Mouse (Mus musculus): ENCODE data around the gene Ctnna3. TPM values are rescaled to one million over a fixed set of nuclear protein-coding genes. Genes with fewer than 3 reads are reported as not detected.

Ctnna3 gene
- polyA plus RNA-seq, 1 experiment, result 0.17 TPM

DNA sequence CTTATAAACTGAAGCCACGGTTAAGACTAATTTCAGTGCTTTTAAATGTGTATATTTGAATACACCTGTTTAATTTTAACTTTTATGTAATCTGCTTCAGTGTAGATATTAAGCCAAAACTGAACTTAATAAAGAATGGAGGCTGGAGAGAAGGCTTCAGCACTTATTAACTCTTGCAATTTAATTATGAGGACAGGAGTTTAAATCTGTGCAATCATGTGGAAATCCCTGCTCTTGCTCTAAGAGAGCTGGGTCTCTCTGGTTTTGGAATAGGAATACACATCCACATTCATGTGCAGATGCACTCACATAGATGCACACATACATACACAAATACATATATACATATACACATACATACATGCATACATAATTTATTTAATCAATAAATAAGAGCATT lies 1468.8 kb downstream of the Ctnna3 start:
- no peak overlapping the region for H3ac ChIP-seq (ENCODE audit: control insufficient read depth, insufficient read length)
- H3K79me2 ChIP-seq (ENCODE audit: control insufficient read depth, insufficient read depth), result no peaks in the 10 kb centered on the region
- H3K4me2 ChIP-seq (ENCODE audit: low read depth), result no peak overlapping the region
- H3K36me3 ChIP-seq (ENCODE audit: control insufficient read depth, insufficient read depth), result no peaks in the 10 kb centered on the region
- H3K27me3 ChIP-seq (ENCODE audit: control insufficient read depth, insufficient read depth, insufficient read length), result no peaks in the 10 kb centered on the region
- TF ChIP-seq MAX (IDR thresholded peaks at IDR 0.05; ENCODE audit: low read depth), result no peak
- TF ChIP-seq TCF12 (IDR thresholded peaks at IDR 0.05; ENCODE audit: insufficient read depth, poor library complexity, severe bottlenecking), result no peak
- no peak for TF ChIP-seq POLR2A (IDR thresholded peaks at IDR 0.05; ENCODE audit: insufficient read length, low read depth)
- TF ChIP-seq CEBPB (IDR thresholded peaks at IDR 0.05; ENCODE audit: insufficient read depth, poor library complexity, severe bottlenecking), result no peak
- TF ChIP-seq SRF (IDR thresholded peaks at IDR 0.05; ENCODE audit: control insufficient read depth, insufficient read length, low read depth), result no peak
- TF ChIP-seq MYOD1 (IDR thresholded peaks at IDR 0.05; ENCODE audit: control insufficient read depth in 1 of 3, insufficient read length in 2 of 3, low read depth in 2 of 3), result no peak
- TF ChIP-seq TCF3 (IDR thresholded peaks at IDR 0.05; ENCODE audit: insufficient read length, low read depth), result no peak
- TF ChIP-seq MYOG (IDR thresholded peaks at IDR 0.05; ENCODE audit: control insufficient read depth in 1 of 3, insufficient read depth in 1 of 3, insufficient read length in 2 of 3, low read depth in 2 of 3), result no peak
- TF ChIP-seq REST (IDR thresholded peaks at IDR 0.05; ENCODE audit: insufficient read depth, insufficient read length), result no peak
- no peak for TF ChIP-seq USF1 (IDR thresholded peaks at IDR 0.05; ENCODE audit: low read depth)
- TF ChIP-seq POLR2AphosphoS2 (IDR thresholded peaks at IDR 0.05; ENCODE audit: insufficient read length, low read depth), result no peak
- H3K4me3 ChIP-seq, result no peak overlapping the region

DNA sequence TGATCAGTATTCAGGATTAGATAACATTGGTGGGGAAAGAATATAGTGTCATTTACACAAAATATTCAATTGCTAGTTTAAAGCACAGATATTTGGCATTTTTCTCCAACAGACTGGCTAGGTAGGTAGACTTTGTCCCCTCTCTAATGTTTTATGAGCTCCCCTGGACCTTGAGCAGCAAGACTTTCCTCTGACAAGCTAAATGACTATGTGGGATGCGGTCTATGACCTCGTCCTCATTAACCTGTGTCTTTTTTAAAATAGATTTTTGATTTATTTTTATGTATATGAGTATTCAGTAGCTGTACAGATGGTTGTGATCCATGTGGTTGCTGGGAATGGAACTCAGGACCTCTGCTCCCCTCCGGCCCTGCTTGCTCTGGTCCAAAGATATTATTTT lies 1471.8 kb downstream of the Ctnna3 start:
- H3ac ChIP-seq (ENCODE audit: control insufficient read depth, insufficient read length), result no peak overlapping the region
- no peaks in the 10 kb centered on the region for H3K79me2 ChIP-seq (ENCODE audit: control insufficient read depth, insufficient read depth)
- no peaks in the 10 kb centered on the region for H3K27me3 ChIP-seq (ENCODE audit: control insufficient read depth, insufficient read depth, insufficient read length)
- H3K36me3 ChIP-seq (ENCODE audit: control insufficient read depth, insufficient read depth), result no peaks in the 10 kb centered on the region
- H3K4me2 ChIP-seq (ENCODE audit: low read depth), result no peak overlapping the region
- H3K4me3 ChIP-seq, result no peak overlapping the region
- TF ChIP-seq MAX (IDR thresholded peaks at IDR 0.05; ENCODE audit: low read depth), result no peak
- no peak for TF ChIP-seq REST (IDR thresholded peaks at IDR 0.05; ENCODE audit: insufficient read depth, insufficient read length)
- no peak for TF ChIP-seq TCF12 (IDR thresholded peaks at IDR 0.05; ENCODE audit: insufficient read depth, poor library complexity, severe bottlenecking)
- TF ChIP-seq CEBPB (IDR thresholded peaks at IDR 0.05; ENCODE audit: insufficient read depth, poor library complexity, severe bottlenecking), result no peak
- no peak for TF ChIP-seq USF1 (IDR thresholded peaks at IDR 0.05; ENCODE audit: low read depth)
- no peak for TF ChIP-seq POLR2AphosphoS2 (IDR thresholded peaks at IDR 0.05; ENCODE audit: insufficient read length, low read depth)

DNA sequence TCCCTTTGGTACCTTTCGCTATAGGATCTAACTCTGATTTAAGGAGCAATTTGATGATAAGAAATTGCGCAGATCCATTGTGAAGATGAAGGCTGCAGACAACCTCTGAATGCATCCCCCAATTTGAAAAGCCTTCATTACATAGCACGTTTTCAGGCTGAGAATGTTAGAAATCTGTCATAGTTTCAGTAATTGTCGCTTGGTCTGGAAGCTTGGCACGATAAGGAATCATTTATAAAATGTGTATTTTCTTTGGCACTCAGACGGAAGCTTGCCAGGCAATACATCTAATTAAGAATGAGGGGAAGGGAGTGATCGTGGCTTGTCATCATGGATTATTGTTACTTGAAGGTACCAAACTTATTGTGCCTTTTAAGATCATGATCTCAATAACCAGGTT lies 1511.1 kb downstream of the Ctnna3 start:
- H3K36me3 ChIP-seq (ENCODE audit: control insufficient read depth, insufficient read depth), result no peaks in the 10 kb centered on the region
- H3K4me2 ChIP-seq (ENCODE audit: low read depth), result no peak overlapping the region
- no peak overlapping the region for H3K4me3 ChIP-seq
- H3K79me2 ChIP-seq (ENCODE audit: control insufficient read depth, insufficient read depth), result no peaks in the 10 kb centered on the region
- TF ChIP-seq SRF (IDR thresholded peaks at IDR 0.05; ENCODE audit: control insufficient read depth, insufficient read length, low read depth) (no peak), TCF12 (IDR thresholded peaks at IDR 0.05; ENCODE audit: insufficient read depth, poor library complexity, severe bottlenecking) (no peak), TCF3 (IDR thresholded peaks at IDR 0.05; ENCODE audit: insufficient read length, low read depth) (no peak), MYOG (IDR thresholded peaks at IDR 0.05; ENCODE audit: control insufficient read depth in 1 of 3, insufficient read depth in 1 of 3, insufficient read length in 2 of 3, low read depth in 2 of 3) (no peak), USF1 (IDR thresholded peaks at IDR 0.05; ENCODE audit: low read depth) (no peak), E2F4 (IDR thresholded peaks at IDR 0.05; ENCODE audit: insufficient read depth) (no peak), REST (IDR thresholded peaks at IDR 0.05; ENCODE audit: insufficient read depth, insufficient read length) (no peak), MAX (IDR thresholded peaks at IDR 0.05; ENCODE audit: low read depth) (no peak), CEBPB (IDR thresholded peaks at IDR 0.05; ENCODE audit: insufficient read depth, poor library complexity, severe bottlenecking) (no peak)
- H3K27me3 ChIP-seq (ENCODE audit: control insufficient read depth, insufficient read depth, insufficient read length), result no peaks in the 10 kb centered on the region
- no peak overlapping the region for H3ac ChIP-seq (ENCODE audit: control insufficient read depth, insufficient read length)

DNA sequence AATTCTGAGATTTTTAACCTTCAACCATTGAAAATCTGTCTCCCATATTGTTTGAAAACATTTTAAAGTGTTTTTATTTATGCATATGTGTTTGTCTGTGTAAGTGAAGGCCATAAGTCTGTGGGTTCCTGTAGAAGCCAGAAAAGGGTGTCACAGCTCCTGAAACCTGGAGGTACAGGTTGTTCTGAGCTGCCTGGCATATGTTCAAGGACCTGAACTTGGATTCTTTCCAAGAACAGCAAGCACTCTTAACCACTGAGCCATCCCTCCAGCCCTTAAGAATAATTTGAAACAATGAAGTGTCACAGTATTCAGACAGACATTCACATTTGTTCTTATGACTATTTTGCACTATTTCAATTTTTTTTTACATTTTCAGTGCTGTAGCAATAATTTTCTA lies 1528.5 kb downstream of the Ctnna3 start:
- Histone ChIP-seq H3K79me2 (ENCODE audit: control insufficient read depth, insufficient read depth) (no peaks in the 10 kb centered on the region), H3K27me3 (ENCODE audit: control insufficient read depth, insufficient read depth, insufficient read length) (no peaks in the 10 kb centered on the region), H3K4me2 (ENCODE audit: low read depth) (no peak overlapping the region), H3ac (ENCODE audit: control insufficient read depth, insufficient read length) (no peak overlapping the region), H3K4me3 (no peak overlapping the region), H3K36me3 (ENCODE audit: control insufficient read depth, insufficient read depth) (no peaks in the 10 kb centered on the region)
- TF ChIP-seq MAX (IDR thresholded peaks at IDR 0.05; ENCODE audit: low read depth) (no peak), TCF12 (IDR thresholded peaks at IDR 0.05; ENCODE audit: insufficient read depth, poor library complexity, severe bottlenecking) (no peak), SRF (IDR thresholded peaks at IDR 0.05; ENCODE audit: control insufficient read depth, insufficient read length, low read depth) (no peak), POLR2AphosphoS2 (IDR thresholded peaks at IDR 0.05; ENCODE audit: insufficient read length, low read depth) (no peak), CEBPB (IDR thresholded peaks at IDR 0.05; ENCODE audit: insufficient read depth, poor library complexity, severe bottlenecking) (no peak), E2F4 (IDR thresholded peaks at IDR 0.05; ENCODE audit: insufficient read depth) (no peak), USF1 (IDR thresholded peaks at IDR 0.05; ENCODE audit: low read depth) (no peak), POLR2A (IDR thresholded peaks at IDR 0.05; ENCODE audit: insufficient read length, low read depth) (no peak), REST (IDR thresholded peaks at IDR 0.05; ENCODE audit: insufficient read depth, insufficient read length) (no peak), TCF3 (IDR thresholded peaks at IDR 0.05; ENCODE audit: insufficient read length, low read depth) (no peak), MYOD1 (IDR thresholded peaks at IDR 0.05; ENCODE audit: control insufficient read depth in 1 of 3, insufficient read length in 2 of 3, low read depth in 2 of 3) (no peak)

DNA sequence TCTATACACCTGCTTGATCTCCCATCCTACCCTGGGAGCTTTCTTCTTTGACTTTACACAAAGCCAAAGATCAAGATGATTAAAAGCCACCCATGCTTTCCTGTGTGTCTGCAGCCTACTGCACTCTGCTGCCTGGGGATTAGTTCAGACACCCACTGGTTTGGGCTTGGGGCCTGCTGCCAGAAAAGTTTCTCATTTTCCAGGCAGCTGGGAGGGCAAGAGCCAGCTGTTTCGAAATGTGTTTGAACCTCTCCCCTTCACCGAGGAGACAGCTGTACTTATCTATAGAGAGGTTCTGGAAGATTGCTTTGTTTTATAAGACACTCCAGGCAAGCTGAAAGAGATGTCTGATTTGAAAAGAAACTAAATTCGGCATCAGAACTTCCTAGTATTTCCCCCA lies 1563.0 kb downstream of the Ctnna3 start:
- no peak overlapping the region for H3ac ChIP-seq (ENCODE audit: control insufficient read depth, insufficient read length)
- H3K27me3 ChIP-seq (ENCODE audit: control insufficient read depth, insufficient read depth, insufficient read length), result no peaks in the 10 kb centered on the region
- H3K36me3 ChIP-seq (ENCODE audit: control insufficient read depth, insufficient read depth), result no peaks in the 10 kb centered on the region
- H3K4me2 ChIP-seq (ENCODE audit: low read depth), result no peak overlapping the region
- no peaks in the 10 kb centered on the region for H3K79me2 ChIP-seq (ENCODE audit: control insufficient read depth, insufficient read depth)
- H3K4me3 ChIP-seq, result no peak overlapping the region
- TF ChIP-seq REST (IDR thresholded peaks at IDR 0.05; ENCODE audit: insufficient read depth, insufficient read length), result no peak
- TF ChIP-seq TCF3 (IDR thresholded peaks at IDR 0.05; ENCODE audit: insufficient read length, low read depth), result no peak
- no peak for TF ChIP-seq MYOD1 (IDR thresholded peaks at IDR 0.05; ENCODE audit: control insufficient read depth in 1 of 3, insufficient read length in 2 of 3, low read depth in 2 of 3)
- TF ChIP-seq SRF (IDR thresholded peaks at IDR 0.05; ENCODE audit: control insufficient read depth, insufficient read length, low read depth), result no peak
- no peak for TF ChIP-seq CEBPB (IDR thresholded peaks at IDR 0.05; ENCODE audit: insufficient read depth, poor library complexity, severe bottlenecking)
- no peak for TF ChIP-seq POLR2AphosphoS2 (IDR thresholded peaks at IDR 0.05; ENCODE audit: insufficient read length, low read depth)
- no peak for TF ChIP-seq E2F4 (IDR thresholded peaks at IDR 0.05; ENCODE audit: insufficient read depth)
- no peak for TF ChIP-seq MAX (IDR thresholded peaks at IDR 0.05; ENCODE audit: low read depth)
- no peak for TF ChIP-seq POLR2A (IDR thresholded peaks at IDR 0.05; ENCODE audit: insufficient read length, low read depth)
- no peak for TF ChIP-seq USF1 (IDR thresholded peaks at IDR 0.05; ENCODE audit: low read depth)
- no peak for TF ChIP-seq TCF12 (IDR thresholded peaks at IDR 0.05; ENCODE audit: insufficient read depth, poor library complexity, severe bottlenecking)
- TF ChIP-seq MYOG (IDR thresholded peaks at IDR 0.05; ENCODE audit: control insufficient read depth in 1 of 3, insufficient read depth in 1 of 3, insufficient read length in 2 of 3, low read depth in 2 of 3), result no peak

Data from myocyte (in vitro differentiated cells).